ENCODE assay signal across 8 mouse cellular contexts in the genomic region with DNA sequence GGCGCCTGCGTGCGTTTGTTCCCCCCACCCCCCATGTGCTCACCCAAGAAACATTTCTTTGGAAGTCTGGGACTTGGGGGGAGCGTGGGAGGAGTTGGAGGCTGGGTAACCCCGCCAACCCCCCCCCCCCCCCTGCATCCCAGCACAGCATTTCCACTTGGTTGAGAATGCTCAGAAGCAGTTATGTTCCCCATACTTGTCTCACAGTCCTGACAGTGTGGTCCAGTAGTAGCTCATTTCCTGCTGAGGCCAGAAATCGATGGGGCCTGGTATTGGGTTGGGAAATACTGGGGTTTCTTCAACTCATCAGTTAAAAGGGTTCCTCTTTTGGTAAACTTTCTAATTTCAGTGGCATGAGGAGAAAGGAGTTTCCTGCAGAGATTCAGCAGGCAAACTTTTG. TPM values are rescaled to one million over a fixed set of nuclear protein-coding genes. Genes with fewer than 3 reads are reported as not detected.
DNase-seq lines count a peak whose midpoint lies in the region; ATAC-seq and TF ChIP-seq lines count a peak whose summit lies in the region.

No protein-coding gene starts in this region.

- TF ChIP-seq EP300 in heart, postnatal 0 days (IDR thresholded peaks at IDR 0.05; ENCODE audit: low read depth), result no peak
- no peak for TF ChIP-seq EP300 in stomach, postnatal 0 days (optimal IDR thresholded peaks at IDR 0.05)

- H3K4me2 ChIP-seq in heart, postnatal 0 days (ENCODE audit: low read depth, low read length), result peak overlapping the region; percentile 67
- peak overlapping the region; percentile 56 for H3K4me2 ChIP-seq in lung, embryonic 16.5 days (ENCODE audit: low read depth, low read length)
- peak overlapping the region; percentile 50 for H3K4me2 ChIP-seq in stomach, postnatal 0 days (replicated peaks; ENCODE audit: low read depth)

- H3K4me1 ChIP-seq in heart, postnatal 0 days (ENCODE audit: control insufficient read depth, insufficient read depth), result no peaks in the 10 kb centered on the region
- no peaks in the 10 kb centered on the region for H3K4me1 ChIP-seq in lung, embryonic 16.5 days (replicated peaks; ENCODE audit: control insufficient read depth, insufficient read depth, low read length)
- H3K4me1 ChIP-seq in stomach, postnatal 0 days (replicated peaks; ENCODE audit: control insufficient read depth, insufficient read depth), result no peaks in the 10 kb centered on the region

- ATAC-seq in heart, postnatal 0 days (ENCODE audit: insufficient read depth, low read depth), result no peak
- peak; percentile 36 for ATAC-seq in lung, embryonic 16.5 days (ENCODE audit: low read depth)
- ATAC-seq in stomach, postnatal 0 days (ENCODE audit: low FRiP score, low TSS enrichment), result no peak; the same call in 1 of the 2 replicates

- TF ChIP-seq CTCF in heart, postnatal 0 days (IDR thresholded peaks at IDR 0.05; ENCODE audit: low read depth), result no peak
- TF ChIP-seq CTCF in stomach, postnatal 0 days (IDR thresholded peaks at IDR 0.05; ENCODE audit: low read depth), result no peak

- peak overlapping the region; percentile 79 for H3K9ac ChIP-seq in heart, postnatal 0 days (replicated peaks; ENCODE audit: low read depth, low read length)
- H3K9ac ChIP-seq in lung, embryonic 16.5 days (ENCODE audit: low read length), result peak overlapping the region; percentile 72
- H3K9ac ChIP-seq in stomach, postnatal 0 days (ENCODE audit: low read length), result peak overlapping the region; percentile 69

- H3K27ac ChIP-seq in heart, postnatal 0 days (ENCODE audit: low read depth), result peak overlapping the region; percentile 79
- peak overlapping the region; percentile 72 for H3K27ac ChIP-seq in lung, embryonic 16.5 days (ENCODE audit: low read length)
- H3K27ac ChIP-seq in stomach, postnatal 0 days (replicated peaks), result no peak overlapping the region

- DNase-seq in embryo, embryonic 11.5 days (ENCODE audit: low read depth, low spot score), result peak; percentile 0
- no peak for DNase-seq in embryo, embryonic 11 days
- peak; percentile 53 for DNase-seq in NIH3T3 (ENCODE audit: low read depth)
- peak; percentile 8 for DNase-seq in heart, postnatal 0 days (ENCODE audit: low spot score)
- DNase-seq in stomach, postnatal 0 days (ENCODE audit: low spot score), result no peak
- DNase-seq in gastrocnemius, postnatal 10 days, result no peak
- no peak for DNase-seq in cerebellum, postnatal 4 days (ENCODE audit: low spot score in 2 of 2)

- no peaks in the 10 kb centered on the region for H3K9me3 ChIP-seq in heart, postnatal 0 days (replicated peaks; ENCODE audit: control insufficient read depth, low read length)
- H3K9me3 ChIP-seq in lung, embryonic 16.5 days (ENCODE audit: control insufficient read depth, low read length), result no peaks in the 10 kb centered on the region
- no peaks in the 10 kb centered on the region for H3K9me3 ChIP-seq in stomach, postnatal 0 days (ENCODE audit: control insufficient read depth, low read length)

- H3K27me3 ChIP-seq in heart, postnatal 0 days (ENCODE audit: control insufficient read depth, insufficient read depth, low read length), result no peaks in the 10 kb centered on the region
- no peaks in the 10 kb centered on the region for H3K27me3 ChIP-seq in lung, embryonic 16.5 days (ENCODE audit: control insufficient read depth, insufficient read depth, low read depth, low read length)
- H3K27me3 ChIP-seq in stomach, postnatal 0 days (ENCODE audit: control insufficient read depth, insufficient read depth, low read length), result no peaks in the 10 kb centered on the region

- H3K36me3 ChIP-seq in heart, postnatal 0 days (replicated peaks; ENCODE audit: control insufficient read depth, insufficient read depth, low read length), result no peaks in the 10 kb centered on the region
- H3K36me3 ChIP-seq in lung, embryonic 16.5 days (ENCODE audit: control insufficient read depth, insufficient read depth, low read length), result no peaks in the 10 kb centered on the region
- H3K36me3 ChIP-seq in stomach, postnatal 0 days (ENCODE audit: control insufficient read depth, insufficient read depth, low read length), result no peaks in the 10 kb centered on the region

- H3K4me3 ChIP-seq in heart, postnatal 0 days (ENCODE audit: low read depth, low read length), result peak overlapping the region; percentile 76
- peak overlapping the region; percentile 64 for H3K4me3 ChIP-seq in lung, embryonic 16.5 days (ENCODE audit: low read length)
- H3K4me3 ChIP-seq in stomach, postnatal 0 days (ENCODE audit: low read depth, low read length), result peak overlapping the region; percentile 58

- 7% methylated on average over 6 of the region's 6 CpGs for WGBS in heart, postnatal 0 days
- 15% methylated on average over 6 of the region's 6 CpGs for WGBS in lung, embryonic 16.5 days
- 18% methylated on average over 6 of the region's 6 CpGs for WGBS in stomach, postnatal 0 days

RNA-seq across cellular contexts. Expression of a gene that starts 1.1 kb away (rescaled TPM):
- total RNA-seq in heart, postnatal 0 days (2014; rRNA removed; ENCODE audit: low replicate concordance), result 4.9 and 9.5 TPM in 2 replicates
- 4.5 and 4.8 TPM in 2 replicates for polyA plus RNA-seq in heart, postnatal 0 days (2015; fragmentation: Nextera tagmentation; extraction: Ambion mirVana)
- polyA plus RNA-seq in lung, embryonic 16.5 days (2015; fragmentation: Nextera tagmentation; extraction: Ambion mirVana), result 8.4 and 9.1 TPM in 2 replicates
- 5.1 and 5.8 TPM in 2 replicates for polyA plus RNA-seq in stomach, postnatal 0 days (2015; fragmentation: Nextera tagmentation; extraction: Ambion mirVana)
- total RNA-seq in gastrocnemius, postnatal 10 days (2021), result 1 to 10 TPM; 6.4 to 9.6 TPM

Comparison
In these comparisons a context has a peak if more than half of its experiments do, and no peak if none do; other contexts are left out.
1. DNase-seq: peak in embryo, embryonic 11.5 days (single experiment), NIH3T3 (single experiment) and heart, postnatal 0 days (single experiment); none in embryo, embryonic 11 days (single experiment), stomach, postnatal 0 days (single experiment), gastrocnemius, postnatal 10 days (single experiment) and cerebellum, postnatal 4 days (0 of 2).
2. Peak in every context shown above with its lines, with median percentiles within 50 percentile points of each other: H3K4me2 ChIP-seq, H3K4me3 ChIP-seq and H3K9ac ChIP-seq.